Mouse (Mus musculus): ENCODE measurements around the gene Olfr202. TPM values are rescaled to one million over a fixed set of nuclear protein-coding genes. Genes with fewer than 3 reads are reported as not detected.
"Not testable (repeated sequence)": the region's sequence is repeated elsewhere in the genome, so short reads cannot be mapped to it uniquely, and the experiment has no call there.

Gene Olfr202
- polyA plus RNA-seq (2015; fragmentation: Nextera tagmentation; extraction: Ambion mirVana), result not detected in 2 replicates

DNA sequence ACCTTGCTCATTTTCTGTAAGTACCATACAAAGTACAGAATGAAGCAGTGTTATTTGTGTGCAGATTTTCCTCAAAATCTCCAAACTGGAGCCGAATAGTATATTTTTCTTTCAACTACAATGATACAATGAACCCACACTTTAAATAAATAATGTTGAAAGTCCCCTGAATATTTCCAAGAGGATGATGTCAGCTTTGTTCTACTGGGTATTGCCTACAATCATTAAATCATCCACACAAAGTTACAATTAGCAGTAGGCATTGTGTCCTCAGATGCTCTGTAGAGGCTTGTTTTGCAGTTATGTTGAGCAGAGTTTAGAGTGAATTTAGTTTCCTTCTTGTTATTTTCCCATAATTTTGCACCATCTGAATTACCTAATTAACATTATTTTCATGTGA lies at the start of gene Olfr202:
Gene Olfr202, minus strand, starts transcription at position 101 of the 400 bp plus-strand sequence.
- ATAC-seq, result no peak
- Histone ChIP-seq H3K27ac (ENCODE audit: low read length) (no peak within 1 kb of the TSS), H3K9ac (replicated peaks; ENCODE audit: low read depth, low read length) (no peak within 1 kb of the TSS), H3K36me3 (ENCODE audit: control insufficient read depth, insufficient read depth) (no peaks in the 10 kb centered on the region), H3K4me1 (replicated peaks; ENCODE audit: control insufficient read depth, insufficient read depth, low read length) (no peaks in the 10 kb centered on the region), H3K4me3 (replicated peaks; ENCODE audit: low read length) (no peak within 1 kb of the TSS), H3K9me3 (ENCODE audit: control insufficient read depth, low read length) (no peaks in the 10 kb centered on the region), H3K27me3 (replicated peaks; ENCODE audit: control insufficient read depth, insufficient read depth, low read length) (no peaks in the 10 kb centered on the region), H3K4me2 (ENCODE audit: low read length) (no peak within 1 kb of the TSS)
- WGBS, result 92% methylated on average over 1 of the region's 1 CpGs

DNA sequence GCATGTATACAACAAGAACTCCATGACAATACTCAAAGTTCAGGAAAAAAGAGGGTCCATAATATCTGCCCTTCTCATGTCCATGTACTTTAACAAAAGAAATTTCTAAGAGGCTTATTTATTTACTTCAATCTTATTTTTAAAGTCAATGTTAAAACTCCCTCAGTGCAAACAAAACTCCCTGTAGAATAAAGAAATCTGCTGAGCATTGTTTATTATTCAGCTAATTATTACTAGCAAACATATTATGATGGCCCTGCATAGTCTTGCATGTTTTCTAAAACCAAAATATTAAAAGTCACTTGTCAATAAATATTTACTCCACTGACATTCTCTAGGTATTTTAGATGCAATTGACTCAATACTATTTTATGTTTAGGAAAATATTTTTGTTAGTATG lies 44.4 kb upstream of the Olfr202 start, which contains the start of gene Olfr205:
Gene Olfr205, minus strand, starts transcription at position 101 of the 400 bp plus-strand sequence.
- no peak within 1 kb of the TSS for H3K27ac ChIP-seq (ENCODE audit: low read length)
- no peaks in the 10 kb centered on the region for H3K9me3 ChIP-seq (ENCODE audit: control insufficient read depth, low read length)
- no peak within 1 kb of the TSS for H3K4me3 ChIP-seq (replicated peaks; ENCODE audit: low read length)
- H3K4me2 ChIP-seq (ENCODE audit: low read length), result no peak within 1 kb of the TSS
- H3K9ac ChIP-seq (replicated peaks; ENCODE audit: low read depth, low read length), result no peak within 1 kb of the TSS
- no peaks in the 10 kb centered on the region for H3K4me1 ChIP-seq (replicated peaks; ENCODE audit: control insufficient read depth, insufficient read depth, low read length)
- no peaks in the 10 kb centered on the region for H3K36me3 ChIP-seq (ENCODE audit: control insufficient read depth, insufficient read depth)
- H3K27me3 ChIP-seq (replicated peaks; ENCODE audit: control insufficient read depth, insufficient read depth, low read length), result no peaks in the 10 kb centered on the region
- no peak for ATAC-seq

DNA sequence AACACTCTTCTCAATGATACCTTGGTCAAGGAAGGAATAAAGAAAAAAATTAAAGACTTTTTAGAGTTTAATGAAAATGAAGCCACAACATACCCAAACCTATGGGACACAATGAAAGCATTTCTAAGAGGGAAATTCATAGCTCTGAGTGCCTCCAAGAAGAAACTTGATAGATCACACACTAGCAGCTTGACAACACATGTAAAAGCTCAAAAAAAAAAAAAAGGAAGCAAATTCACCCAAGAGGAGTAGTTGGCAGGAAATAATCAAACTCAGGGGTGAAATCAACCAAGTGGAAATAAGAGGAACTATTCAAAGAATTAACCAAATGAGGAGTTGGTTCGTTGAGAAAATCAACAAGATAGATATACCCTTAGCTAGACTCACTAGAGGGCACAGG lies 36.7 kb upstream of the Olfr202 start:
- 23% methylated on average over 1 of the region's 1 CpGs for WGBS
- H3K9me3 ChIP-seq (ENCODE audit: control insufficient read depth, low read length); H3K4me3 ChIP-seq (replicated peaks; ENCODE audit: low read length); H3K4me1 ChIP-seq (replicated peaks; ENCODE audit: control insufficient read depth, insufficient read depth, low read length); H3K9ac ChIP-seq (replicated peaks; ENCODE audit: low read depth, low read length); H3K27ac ChIP-seq (ENCODE audit: low read length); H3K4me2 ChIP-seq (ENCODE audit: low read length); ATAC-seq; H3K27me3 ChIP-seq (replicated peaks; ENCODE audit: control insufficient read depth, insufficient read depth, low read length); H3K36me3 ChIP-seq (ENCODE audit: control insufficient read depth, insufficient read depth): not testable (repeated sequence)

DNA sequence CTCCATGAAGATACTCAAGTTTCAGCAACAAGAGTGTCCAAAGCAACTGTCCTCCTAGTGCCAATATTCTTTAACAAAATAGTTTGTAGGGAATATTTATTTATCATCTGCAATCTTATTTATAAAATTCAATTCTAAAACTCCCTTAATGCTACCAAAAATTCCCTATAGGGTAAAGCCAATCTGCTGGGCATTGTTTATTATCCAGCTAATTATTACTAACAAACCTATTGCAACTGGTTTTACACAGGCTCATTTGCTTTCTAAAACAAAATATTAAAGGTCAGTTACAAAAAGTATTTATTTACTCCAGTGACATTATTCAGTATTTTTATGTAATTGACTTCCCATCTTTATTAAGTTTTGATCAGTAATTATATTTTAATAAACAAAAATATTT lies 31.6 kb upstream of the Olfr202 start, which contains the start of gene Olfr204:
Gene Olfr204, minus strand, starts transcription at position 101 of the 400 bp plus-strand sequence.
- no peaks in the 10 kb centered on the region for H3K36me3 ChIP-seq (ENCODE audit: control insufficient read depth, insufficient read depth)

DNA sequence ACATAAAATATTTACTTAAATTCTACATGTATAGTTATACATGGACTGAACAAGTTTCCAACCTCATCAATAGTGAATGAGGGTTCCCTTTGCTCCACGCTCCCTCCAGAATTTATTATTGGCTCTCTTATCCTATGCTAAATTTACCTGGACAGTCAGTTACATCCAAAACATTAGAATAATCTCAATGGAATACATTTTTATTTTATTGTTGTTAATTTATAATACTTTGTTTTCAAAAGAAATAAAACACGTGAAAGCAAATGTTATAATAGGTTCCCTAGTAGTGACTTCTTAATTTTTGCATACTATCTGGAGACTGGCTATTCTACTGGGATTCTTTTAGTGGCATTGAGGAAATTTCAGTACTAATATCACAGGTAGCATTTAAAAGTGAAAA lies 12.0 kb upstream of the Olfr202 start, which contains the start of gene Olfr203:
Gene Olfr203, plus strand, starts transcription at position 301 of the 400 bp plus-strand sequence.
- H3K4me2 ChIP-seq (ENCODE audit: low read length), result no peak within 1 kb of the TSS
- ATAC-seq, result no peak
- no peak within 1 kb of the TSS for H3K27ac ChIP-seq (ENCODE audit: low read length)
- H3K4me1 ChIP-seq (replicated peaks; ENCODE audit: control insufficient read depth, insufficient read depth, low read length), result no peaks in the 10 kb centered on the region
- no peaks in the 10 kb centered on the region for H3K27me3 ChIP-seq (replicated peaks; ENCODE audit: control insufficient read depth, insufficient read depth, low read length)
- no peaks in the 10 kb centered on the region for H3K9me3 ChIP-seq (ENCODE audit: control insufficient read depth, low read length)
- H3K36me3 ChIP-seq (ENCODE audit: control insufficient read depth, insufficient read depth), result no peaks in the 10 kb centered on the region
- 92% methylated on average over 2 of the region's 2 CpGs for WGBS
- no peak within 1 kb of the TSS for H3K9ac ChIP-seq (replicated peaks; ENCODE audit: low read depth, low read length)
- no peak within 1 kb of the TSS for H3K4me3 ChIP-seq (replicated peaks; ENCODE audit: low read length)

More for the DNA sequence above, 31.6 kb upstream of the Olfr202 start, which contains the start of gene Olfr204:
- no peak for ATAC-seq
- H3K4me3 ChIP-seq (replicated peaks; ENCODE audit: low read length), result no peak within 1 kb of the TSS
- no peak within 1 kb of the TSS for H3K4me2 ChIP-seq (ENCODE audit: low read length)
- no peaks in the 10 kb centered on the region for H3K27me3 ChIP-seq (replicated peaks; ENCODE audit: control insufficient read depth, insufficient read depth, low read length)
- H3K4me1 ChIP-seq (replicated peaks; ENCODE audit: control insufficient read depth, insufficient read depth, low read length), result no peaks in the 10 kb centered on the region
- H3K9me3 ChIP-seq (ENCODE audit: control insufficient read depth, low read length), result no peaks in the 10 kb centered on the region
- H3K27ac ChIP-seq (ENCODE audit: low read length), result no peak within 1 kb of the TSS
- H3K9ac ChIP-seq (replicated peaks; ENCODE audit: low read depth, low read length), result no peak within 1 kb of the TSS

DNA sequence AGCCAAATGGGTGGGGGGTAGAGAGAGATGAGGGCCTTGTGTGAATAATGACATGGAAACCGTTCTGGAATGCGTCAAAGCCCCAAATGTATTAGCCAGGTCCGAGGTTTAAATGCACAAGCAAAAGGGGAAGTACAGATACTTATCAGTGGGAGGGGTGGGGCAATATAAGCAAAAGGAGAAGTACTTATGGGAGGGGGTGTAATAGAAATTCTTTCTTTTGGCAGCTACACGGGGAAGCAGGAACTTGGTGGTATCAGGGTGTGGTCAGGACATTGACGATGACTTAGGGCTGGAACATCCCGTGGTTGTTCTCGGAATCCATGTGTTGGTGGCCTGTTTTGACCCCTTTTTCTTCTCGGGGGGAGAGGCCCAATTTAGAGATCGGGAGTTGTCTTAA lies 983 bp upstream of the Olfr202 start:
- WGBS, result 89% methylated on average over 9 of the region's 9 CpGs
- ATAC-seq, result not testable (repeated sequence)

DNA sequence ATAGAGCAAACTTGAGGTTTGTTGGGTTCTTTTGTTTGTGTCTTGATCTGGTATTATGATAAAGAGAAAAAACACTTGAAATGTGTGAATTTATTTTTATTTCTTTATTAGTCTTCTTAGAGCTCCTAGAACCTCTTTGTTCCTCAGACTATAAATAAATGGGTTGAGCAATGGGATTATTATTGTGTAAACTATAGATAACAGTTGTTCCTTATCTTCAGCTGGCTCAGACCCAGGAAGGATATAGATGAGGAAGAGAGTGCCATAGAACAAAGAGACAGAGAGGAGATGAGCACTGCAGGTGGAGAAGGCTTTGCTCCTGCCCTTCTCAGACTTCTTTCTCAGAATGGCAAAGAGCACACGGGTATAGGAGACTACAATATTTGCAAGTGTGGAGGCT lies 3.1 kb downstream of the Olfr202 start:
- no peak overlapping the region for H3K4me3 ChIP-seq (replicated peaks; ENCODE audit: low read length)
- no peak overlapping the region for H3K27ac ChIP-seq (ENCODE audit: low read length)
- no peaks in the 10 kb centered on the region for H3K27me3 ChIP-seq (replicated peaks; ENCODE audit: control insufficient read depth, insufficient read depth, low read length)
- H3K9me3 ChIP-seq (ENCODE audit: control insufficient read depth, low read length), result no peaks in the 10 kb centered on the region
- WGBS, result 71% methylated on average over 1 of the region's 1 CpGs
- H3K4me1 ChIP-seq (replicated peaks; ENCODE audit: control insufficient read depth, insufficient read depth, low read length), result no peaks in the 10 kb centered on the region
- no peak overlapping the region for H3K9ac ChIP-seq (replicated peaks; ENCODE audit: low read depth, low read length)
- H3K36me3 ChIP-seq (ENCODE audit: control insufficient read depth, insufficient read depth), result no peaks in the 10 kb centered on the region
- H3K4me2 ChIP-seq (ENCODE audit: low read length), result no peak overlapping the region
- ATAC-seq, result no peak

More for the DNA sequence above, 983 bp upstream of the Olfr202 start:
- H3K36me3 ChIP-seq (ENCODE audit: control insufficient read depth, insufficient read depth); H3K27ac ChIP-seq (ENCODE audit: low read length); H3K4me3 ChIP-seq (replicated peaks; ENCODE audit: low read length); H3K4me2 ChIP-seq (ENCODE audit: low read length); H3K9me3 ChIP-seq (ENCODE audit: control insufficient read depth, low read length); H3K4me1 ChIP-seq (replicated peaks; ENCODE audit: control insufficient read depth, insufficient read depth, low read length); H3K27me3 ChIP-seq (replicated peaks; ENCODE audit: control insufficient read depth, insufficient read depth, low read length); H3K9ac ChIP-seq (replicated peaks; ENCODE audit: low read depth, low read length): not testable (repeated sequence)

DNA sequence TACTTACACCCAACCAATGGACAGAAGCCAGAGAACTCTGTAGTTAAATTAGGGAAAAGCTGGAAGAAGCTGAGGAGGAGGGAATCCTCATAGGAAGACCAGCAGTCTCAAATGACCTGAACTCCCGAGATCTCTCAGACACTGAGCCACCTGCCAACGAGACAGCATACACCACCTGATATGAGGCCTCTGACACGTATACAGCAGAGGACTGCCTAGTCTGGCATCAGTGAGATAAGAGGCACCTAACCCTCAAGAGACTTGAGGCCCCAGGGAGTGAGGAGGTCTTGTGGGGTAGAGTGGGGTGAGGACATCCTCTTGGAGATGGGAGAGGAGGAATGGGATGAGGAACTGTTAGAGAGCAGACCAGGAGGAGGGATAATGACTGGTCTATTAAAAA lies 6.1 kb downstream of the Olfr202 start:
- Histone ChIP-seq H3K27ac (ENCODE audit: low read length) (no peak overlapping the region), H3K9me3 (ENCODE audit: control insufficient read depth, low read length) (no peaks in the 10 kb centered on the region), H3K27me3 (replicated peaks; ENCODE audit: control insufficient read depth, insufficient read depth, low read length) (no peaks in the 10 kb centered on the region), H3K4me3 (replicated peaks; ENCODE audit: low read length) (no peak overlapping the region), H3K4me2 (ENCODE audit: low read length) (no peak overlapping the region), H3K9ac (replicated peaks; ENCODE audit: low read depth, low read length) (no peak overlapping the region), H3K36me3 (ENCODE audit: control insufficient read depth, insufficient read depth) (no peaks in the 10 kb centered on the region), H3K4me1 (replicated peaks; ENCODE audit: control insufficient read depth, insufficient read depth, low read length) (no peaks in the 10 kb centered on the region)
- no peak for ATAC-seq
- WGBS, result 84% methylated on average over 3 of the region's 3 CpGs

DNA sequence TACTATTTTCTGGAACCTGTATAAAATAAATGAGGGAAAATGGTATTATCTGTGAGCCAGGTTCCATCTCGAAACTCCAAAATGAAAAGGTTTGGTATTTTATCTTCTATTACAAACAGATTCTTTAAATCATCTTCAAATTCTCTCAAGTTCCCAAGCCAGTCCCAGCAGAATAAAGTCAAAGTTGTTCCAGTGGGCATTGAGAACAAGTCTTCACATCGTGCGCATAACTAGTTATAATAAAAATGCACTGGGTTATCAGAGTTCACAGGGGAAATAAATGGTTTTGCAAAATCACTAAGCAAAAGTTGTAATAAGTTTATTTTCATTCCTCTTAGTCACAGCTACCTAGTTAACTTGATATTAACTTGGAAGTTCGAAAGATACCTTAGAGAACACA lies 14.1 kb downstream of the Olfr202 start, which contains the start of gene Olfr201:
Gene Olfr201, minus strand, starts transcription at position 101 of the 400 bp plus-strand sequence.
- H3K36me3 ChIP-seq (ENCODE audit: control insufficient read depth, insufficient read depth); ATAC-seq; H3K4me3 ChIP-seq (replicated peaks; ENCODE audit: low read length); H3K4me1 ChIP-seq (replicated peaks; ENCODE audit: control insufficient read depth, insufficient read depth, low read length); H3K27ac ChIP-seq (ENCODE audit: low read length); H3K4me2 ChIP-seq (ENCODE audit: low read length); H3K9ac ChIP-seq (replicated peaks; ENCODE audit: low read depth, low read length); H3K9me3 ChIP-seq (ENCODE audit: control insufficient read depth, low read length); H3K27me3 ChIP-seq (replicated peaks; ENCODE audit: control insufficient read depth, insufficient read depth, low read length): not testable (repeated sequence)
- 89% methylated on average over 4 of the region's 4 CpGs for WGBS

DNA sequence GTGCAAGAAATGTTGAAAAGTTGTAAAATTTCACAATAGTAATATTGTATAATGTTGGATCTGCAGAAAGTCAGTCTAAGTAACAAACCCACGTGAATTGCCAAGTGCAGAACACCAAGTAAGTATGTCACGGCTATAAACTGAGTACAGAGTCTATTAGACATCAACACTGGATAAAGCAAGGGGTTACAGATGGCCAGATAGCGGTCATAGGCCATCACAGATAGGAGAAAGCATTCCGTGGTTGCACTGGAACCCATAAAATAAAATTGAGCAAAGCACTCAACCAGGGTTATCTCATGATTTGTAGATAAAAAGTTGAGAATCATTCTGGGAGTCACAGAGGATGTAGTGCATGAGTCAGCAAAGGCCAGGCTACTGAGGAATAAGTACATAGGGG lies 17.5 kb downstream of the Olfr202 start:
- not testable (repeated sequence) for ATAC-seq; H3K27me3 ChIP-seq (replicated peaks; ENCODE audit: control insufficient read depth, insufficient read depth, low read length); H3K4me1 ChIP-seq (replicated peaks; ENCODE audit: control insufficient read depth, insufficient read depth, low read length); H3K27ac ChIP-seq (ENCODE audit: low read length); H3K4me2 ChIP-seq (ENCODE audit: low read length); H3K4me3 ChIP-seq (replicated peaks; ENCODE audit: low read length); H3K9me3 ChIP-seq (ENCODE audit: control insufficient read depth, low read length); H3K9ac ChIP-seq (replicated peaks; ENCODE audit: low read depth, low read length); H3K36me3 ChIP-seq (ENCODE audit: control insufficient read depth, insufficient read depth)
- WGBS, result 79% methylated on average over 4 of the region's 4 CpGs
